Mouse (Mus musculus) C2C12 (cell line): Measurements from ENCODE around the gene Olfr59.

ENCODE experiments used
- CEBPB ChIP-seq: IDR thresholded peaks from one replicate; pipeline ENCODE4 v1.6.1; 2011; ENCODE audit warnings: low read depth, mild to moderate bottlenecking, control low read depth, moderate library complexity
- CTCF ChIP-seq: IDR thresholded peaks from one replicate; pipeline ENCODE4 v1.5.1; 2011; ENCODE audit not compliant: control insufficient read depth, insufficient read depth, insufficient read length
- FOSL1 ChIP-seq: IDR thresholded peaks from one replicate; pipeline ENCODE4 v1.8.0; 2011; ENCODE audit warnings: mild to moderate bottlenecking, low read length; ENCODE audit not compliant: poor library complexity, insufficient read depth, severe bottlenecking
- MAX ChIP-seq: IDR thresholded peaks from one replicate; pipeline ENCODE4 v1.6.1; 2011; ENCODE audit warnings: mild to moderate bottlenecking, control low read depth

DNA sequence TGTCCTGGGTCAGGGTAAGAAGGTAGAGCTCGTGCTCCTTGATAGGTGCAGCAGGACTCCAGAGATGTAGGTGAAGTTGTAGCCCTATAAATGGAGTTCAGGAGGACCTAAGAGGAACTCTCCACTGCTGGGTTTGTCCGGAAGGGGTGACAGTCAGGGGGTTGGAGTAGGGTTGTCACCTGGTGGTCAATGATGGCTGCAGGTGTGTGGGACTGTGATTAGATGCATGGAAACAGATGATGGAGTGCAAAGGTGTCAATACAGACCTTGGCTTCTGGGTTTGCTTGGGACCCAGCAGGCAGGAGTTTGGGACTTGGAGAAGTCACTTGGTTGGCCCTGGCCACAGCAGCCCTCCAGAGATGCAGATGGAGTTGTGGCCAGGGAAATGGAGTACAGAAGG is 3.7 kb downstream of the Olfr59 start:
- TF ChIP-seq CEBPB (no peak), FOSL1 (no peak), CTCF (no peak), MAX (no peak)
